Mouse (Mus musculus) midbrain, embryonic 12.5 days (tissue): ENCODE measurements around the gene Tgfa. TPM values are rescaled to one million over a fixed set of nuclear protein-coding genes. Genes with fewer than 3 reads are reported as not detected.

ENCODE experiments used
- ATAC-seq: fragments of 200-750 bp; cut with Nextera tagmentation; 2 replicates; pipeline ENCODE4 v1.8.0; 2017; ENCODE audit warnings: low read depth, moderate TSS enrichment, moderate library complexity; ENCODE audit not compliant: low FRiP score
- H3K27ac ChIP-seq: fragments of 300-500 bp; sonication (generic); replicated peaks from 2 replicates; pipeline ENCODE4 v1.5.1; 2016; ENCODE audit warnings: mild to moderate bottlenecking
- H3K27me3 ChIP-seq: fragments of 300-500 bp; sonication (generic); 2 replicates; pipeline ENCODE4 v1.6.1; 2016; ENCODE audit warnings: mild to moderate bottlenecking
- H3K36me3 ChIP-seq: fragments of 300-500 bp; sonication (generic); 2 replicates; pipeline ENCODE4 v1.6.1; 2016
- H3K4me1 ChIP-seq: fragments of 300-500 bp; sonication (generic); 2 replicates; pipeline ENCODE4 v1.6.1; 2016
- H3K4me2 ChIP-seq: fragments of 300-500 bp; sonication (generic); replicated peaks from 2 replicates; pipeline ENCODE4 v1.6.1; 2016; ENCODE audit warnings: mild to moderate bottlenecking, moderate library complexity
- H3K4me3 ChIP-seq: fragments of 300-500 bp; sonication (generic); 2 replicates; pipeline ENCODE4 v1.5.1; 2016; ENCODE audit warnings: mild to moderate bottlenecking
- H3K9ac ChIP-seq: fragments of 300-500 bp; sonication (generic); replicated peaks from 2 replicates; pipeline ENCODE4 v1.6.1; 2016; ENCODE audit warnings: mild to moderate bottlenecking, moderate library complexity
- H3K9me3 ChIP-seq: fragments of 300-500 bp; sonication (generic); 2 replicates; pipeline ENCODE4 v1.6.1; 2016; ENCODE audit warnings: mild to moderate bottlenecking
- WGBS: fragments of 180-500 bp; shearing (Covaris S2); methylation state at CpG from one replicate; pipeline ENCODE4 v1.1.7; 2016; 5-methylcytosine and 5-hydroxymethylcytosine counted together
- polyA plus RNA-seq: library from polyadenylated mRNA; unstranded; fragments of >200 nt; fragmentation: Nextera tagmentation; extraction: Ambion mirVana; gene quantifications from 2 replicates; pipeline ENCODE4 v1.2.1, GENCODE M21; 2016

The Tgfa gene
- polyA plus RNA-seq, 1 experiment from 2014 or later = 1.8 TPM

GRCm38 (mm10) chr6:86318855-86319254, 123.8 kb downstream of the Tgfa start:
- no peak overlapping the region for H3K4me3 ChIP-seq
- H3K36me3 ChIP-seq = no peaks in the 10 kb centered on the region
- no peaks in the 10 kb centered on the region for H3K4me1 ChIP-seq
- no peak for ATAC-seq
- WGBS = 84% methylated on average over 4 of the region's 4 CpGs
- no peaks in the 10 kb centered on the region for H3K9me3 ChIP-seq
- no peaks in the 10 kb centered on the region for H3K27me3 ChIP-seq
- no peak overlapping the region for H3K27ac ChIP-seq
- no peak overlapping the region for H3K9ac ChIP-seq
- no peak overlapping the region for H3K4me2 ChIP-seq

GRCm38 (mm10) chr6:86322031-86322563, 127.1 kb downstream of the Tgfa start:
- Histone ChIP-seq H3K27me3 (no peaks in the 10 kb centered on the region), H3K4me2 (no peak overlapping the region), H3K4me3 (no peak overlapping the region), H3K4me1 (no peaks in the 10 kb centered on the region), H3K36me3 (no peaks in the 10 kb centered on the region), H3K9ac (no peak overlapping the region), H3K9me3 (no peaks in the 10 kb centered on the region), H3K27ac (no peak overlapping the region)
- WGBS = 83% methylated on average over 5 of the region's 5 CpGs
- no peak for ATAC-seq

- no peak overlapping the region for H3K9ac ChIP-seq
- H3K27ac ChIP-seq = no peak overlapping the region
- H3K27me3 ChIP-seq = no peaks in the 10 kb centered on the region
- 91% methylated on average over 9 of the region's 9 CpGs for WGBS
- no peaks in the 10 kb centered on the region for H3K36me3 ChIP-seq
- H3K4me3 ChIP-seq = no peak overlapping the region
- H3K9me3 ChIP-seq = no peaks in the 10 kb centered on the region
- no peak for ATAC-seq
- H3K4me2 ChIP-seq = no peak overlapping the region
- no peaks in the 10 kb centered on the region for H3K4me1 ChIP-seq
Measured at GRCm38 (mm10) chr6:86322991-86323390, 128.0 kb downstream of the Tgfa start.

- Histone ChIP-seq H3K4me1 (no peaks in the 10 kb centered on the region), H3K4me3 (no peak overlapping the region), H3K36me3 (no peaks in the 10 kb centered on the region), H3K9me3 (no peaks in the 10 kb centered on the region), H3K27me3 (no peaks in the 10 kb centered on the region), H3K4me2 (no peak overlapping the region), H3K9ac (no peak overlapping the region), H3K27ac (no peak overlapping the region)
- no peak for ATAC-seq
- WGBS = 86% methylated on average over 3 of the region's 3 CpGs
Measured at GRCm38 (mm10) chr6:86324400-86324799, 129.4 kb downstream of the Tgfa start.

Other genes starting within 250 kb of the Tgfa start
- gene Dusp11, start 233.6 kb upstream of the Tgfa start, polyA plus RNA-seq = 42.7 and 53.7 TPM in 2 replicates
- gene Figla, start 179.1 kb upstream of the Tgfa start, polyA plus RNA-seq = not detected in 2 replicates
- 127 and 130 TPM in 2 replicates for gene Add2, start 166.5 kb upstream of the Tgfa start, polyA plus RNA-seq
- 118 and 120 TPM in 2 replicates for gene Fam136a, start 170.4 kb downstream of the Tgfa start, polyA plus RNA-seq
- 580 and 612 TPM in 2 replicates for gene Snrpg, start 176.1 kb downstream of the Tgfa start, polyA plus RNA-seq
- 128 and 129 TPM in 2 replicates for gene Pcyox1, start 201.9 kb downstream of the Tgfa start, polyA plus RNA-seq
- gene Tia1, start 209.0 kb downstream of the Tgfa start, polyA plus RNA-seq = 356 and 362 TPM in 2 replicates
- 0.68 and 0.81 TPM in 2 replicates for gene Gm44790, start 231.4 kb downstream of the Tgfa start, polyA plus RNA-seq
- 26.6 and 30.6 TPM in 2 replicates for gene C87436, start 243.2 kb downstream of the Tgfa start, polyA plus RNA-seq